Mouse (Mus musculus) stomach, embryonic 14.5 days (tissue): ENCODE results near the gene Hlcs. TPM values are rescaled to one million over a fixed set of nuclear protein-coding genes. Genes with fewer than 3 reads are reported as not detected.

Experiments
- ATAC-seq: fragments of 200-750 bp; cut with Nextera tagmentation; 2 replicates; pipeline ENCODE4 v1.8.0; 2017; ENCODE audit warnings: low read depth, moderate TSS enrichment; ENCODE audit not compliant: insufficient number of reproducible peaks, insufficient read depth, low FRiP score
- H3K27ac ChIP-seq: fragments of 300-500 bp; sonication (generic); 2 replicates; pipeline ENCODE4 v1.5.1; 2014; ENCODE audit warnings: mild to moderate bottlenecking, low read length, moderate library complexity, mixed read lengths
- H3K27me3 ChIP-seq: fragments of 300-500 bp; sonication (generic); 2 replicates; pipeline ENCODE4 v1.6.1; 2014; ENCODE audit warnings: low read length, control low read depth, mixed read lengths; ENCODE audit not compliant: control insufficient read depth, insufficient read depth
- H3K36me3 ChIP-seq: fragments of 300-500 bp; sonication (generic); 2 replicates; pipeline ENCODE4 v1.6.1; 2014; ENCODE audit warnings: mild to moderate bottlenecking, control low read depth, low read length, moderate library complexity, mixed read lengths; ENCODE audit not compliant: control insufficient read depth, insufficient read depth
- H3K4me1 ChIP-seq: fragments of 300-500 bp; sonication (generic); 2 replicates; pipeline ENCODE4 v1.6.1; 2014; ENCODE audit warnings: low read length, control low read depth, mixed read lengths; ENCODE audit not compliant: control insufficient read depth, insufficient read depth
- H3K4me2 ChIP-seq: fragments of 300-500 bp; sonication (generic); replicated peaks from 2 replicates; pipeline ENCODE4 v1.6.1; 2014; ENCODE audit warnings: low read depth, low read length, control low read depth
- H3K4me3 ChIP-seq: fragments of 300-500 bp; sonication (generic); 2 replicates; pipeline ENCODE4 v1.5.1; 2014; ENCODE audit warnings: low read depth, low read length, control low read depth
- H3K9ac ChIP-seq: fragments of 300-500 bp; sonication (generic); replicated peaks from 2 replicates; pipeline ENCODE4 v1.6.1; 2014; ENCODE audit warnings: low read depth, mild to moderate bottlenecking, control low read depth, low read length, moderate library complexity, mixed read lengths
- H3K9me3 ChIP-seq: fragments of 300-500 bp; sonication (generic); 2 replicates; pipeline ENCODE4 v1.6.1; 2016; ENCODE audit warnings: low read depth, low read length, control low read depth; ENCODE audit not compliant: control insufficient read depth
- WGBS: fragments of 180-500 bp; shearing (Covaris S2); extraction: QIAGEN DNeasy Blood & Tissue Kit; methylation state at CpG from one replicate; pipeline ENCODE4 v1.1.7; 2014; 5-methylcytosine and 5-hydroxymethylcytosine counted together
- polyA plus RNA-seq: library from polyadenylated mRNA; unstranded; fragments of >200 nt; fragmentation: Nextera tagmentation; extraction: Ambion mirVana; gene quantifications from 2 replicates; pipeline ENCODE4 v1.2.1, GENCODE M21; 2014

Gene Hlcs
- polyA plus RNA-seq: 10.7 and 10.8 TPM in 2 replicates

GRCm38 (mm10) chr16:94313229-94314030, at the start of gene Hlcs:
Hlcs (minus strand) TSS chr16:94313571.
- Histone ChIP-seq H3K4me3 (peak within 1 kb of the TSS; percentile 36), H3K36me3 (no peaks in the 10 kb centered on the region), H3K9ac (peak within 1 kb of the TSS; percentile 41), H3K4me1 (peaks cover 7% of the 10 kb centered on the region; the same call in 1 of the 2 replicates), H3K27me3 (no peaks in the 10 kb centered on the region), H3K27ac (peak within 1 kb of the TSS; percentile 92), H3K4me2 (peak within 1 kb of the TSS; percentile 66), H3K9me3 (no peaks in the 10 kb centered on the region)
- peak; percentile 91 for ATAC-seq
- under 1% methylated on average over 63 of the region's 64 CpGs for WGBS

DNA sequence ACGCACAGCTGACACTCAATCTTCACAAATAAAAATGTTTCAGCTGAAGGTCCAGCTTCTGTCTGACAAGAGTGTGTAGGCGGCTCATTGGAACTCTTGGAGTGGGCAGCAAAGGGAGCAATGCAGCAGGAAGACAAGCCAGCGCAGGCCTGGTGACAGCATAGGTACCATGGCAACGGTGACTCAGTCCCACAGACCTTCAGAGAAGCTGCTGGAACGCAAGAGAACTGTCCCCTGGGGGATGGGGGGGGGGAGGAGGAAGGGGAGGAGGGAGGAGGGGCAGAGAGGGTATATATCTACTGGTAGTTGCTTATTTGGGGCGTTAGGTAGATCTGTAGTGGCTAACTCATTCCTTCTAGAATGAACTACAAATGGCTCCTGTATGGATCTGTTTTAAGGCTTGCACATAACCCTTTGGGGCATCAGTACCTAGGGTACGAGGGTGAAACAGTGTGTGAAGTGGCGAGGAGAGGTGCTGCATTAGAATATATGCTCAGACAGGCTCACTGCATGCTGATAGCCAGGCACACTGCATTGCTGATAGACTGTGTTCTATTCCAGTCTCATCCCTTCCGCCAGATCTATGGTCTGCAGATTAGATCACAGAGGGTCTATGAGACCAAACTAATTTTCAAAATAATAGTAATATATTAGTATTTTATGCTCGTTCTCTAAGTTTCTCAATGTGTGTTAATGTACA, 49.0 kb upstream of the Hlcs start:
- 47% methylated on average over 10 of the region's 10 CpGs for WGBS
- H3K9me3 ChIP-seq: no peaks in the 10 kb centered on the region
- H3K4me3 ChIP-seq: no peak overlapping the region
- no peak overlapping the region for H3K27ac ChIP-seq
- no peaks in the 10 kb centered on the region for H3K4me1 ChIP-seq
- no peaks in the 10 kb centered on the region; the same call in 1 of the 2 replicates for H3K36me3 ChIP-seq
- ATAC-seq: no peak
- H3K9ac ChIP-seq: no peak overlapping the region
- no peak overlapping the region for H3K4me2 ChIP-seq
- H3K27me3 ChIP-seq: no peaks in the 10 kb centered on the region

DNA sequence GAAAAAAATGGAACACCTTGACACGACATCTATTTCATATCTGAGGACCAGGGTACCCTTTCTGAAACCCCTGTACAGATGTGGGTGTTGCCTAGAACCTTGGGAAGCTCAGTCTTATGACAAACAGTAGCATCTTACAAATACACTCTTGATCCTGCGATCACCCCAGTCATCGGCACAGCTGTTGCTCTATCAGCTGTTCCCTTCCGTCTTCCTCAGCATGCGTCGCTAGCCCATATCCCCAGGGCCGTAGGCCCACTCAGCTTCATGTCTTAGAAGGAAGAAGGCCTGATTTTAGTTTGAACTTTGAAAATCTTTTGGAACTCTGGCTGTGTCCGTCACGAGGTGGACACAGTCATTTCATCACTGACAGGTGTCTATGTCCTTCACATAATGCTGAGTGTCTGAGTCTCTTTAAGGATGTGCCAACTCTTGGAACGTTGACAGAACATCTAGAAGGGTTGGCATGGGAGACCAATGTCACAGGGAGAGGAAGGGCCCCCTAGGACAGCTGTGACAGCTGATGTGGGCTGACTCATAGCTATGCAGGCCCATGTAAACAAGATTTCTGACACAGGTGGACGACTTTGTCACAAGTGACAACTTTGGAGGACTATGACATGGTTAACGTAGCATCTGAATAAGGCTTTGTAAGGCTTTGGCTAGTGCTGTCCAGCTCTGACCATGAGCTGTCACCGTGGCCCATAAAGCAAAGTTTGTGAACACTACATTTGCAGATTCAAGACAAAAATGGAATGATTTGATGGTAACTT, 47.4 kb upstream of the Hlcs start:
- Histone ChIP-seq H3K4me2 (no peak overlapping the region), H3K36me3 (no peaks in the 10 kb centered on the region)
- 86% methylated on average over 13 of the region's 13 CpGs for WGBS

DNA sequence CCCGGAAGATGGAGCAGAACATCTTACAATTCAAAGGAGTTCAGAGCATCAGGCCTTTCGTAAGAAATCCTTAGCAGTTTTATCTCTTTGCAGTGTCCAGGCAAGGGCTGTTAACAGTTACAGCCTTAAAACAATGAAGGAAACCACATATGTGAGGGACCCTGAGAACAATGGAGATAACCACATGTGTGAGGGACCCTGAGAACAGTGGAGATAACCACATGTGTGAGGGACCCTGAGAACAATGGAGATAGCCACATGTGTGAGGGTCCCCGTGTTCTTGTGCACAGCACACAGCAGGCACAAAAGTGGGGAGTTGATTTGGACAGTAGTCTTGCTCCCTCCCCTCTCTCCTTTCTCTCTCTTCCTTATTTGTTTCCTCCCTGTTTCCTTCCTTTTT, 44.7 kb upstream of the Hlcs start:
- H3K9me3 ChIP-seq: no peaks in the 10 kb centered on the region
- H3K4me3 ChIP-seq: no peak overlapping the region
- 78% methylated on average over 3 of the region's 3 CpGs for WGBS
- no peaks in the 10 kb centered on the region for H3K27me3 ChIP-seq
- no peak overlapping the region for H3K9ac ChIP-seq
- H3K36me3 ChIP-seq: no peaks in the 10 kb centered on the region
- no peak for ATAC-seq
- no peaks in the 10 kb centered on the region for H3K4me1 ChIP-seq
- no peak overlapping the region for H3K27ac ChIP-seq
- no peak overlapping the region for H3K4me2 ChIP-seq

More for the DNA sequence above, 47.4 kb upstream of the Hlcs start:
- H3K27me3 ChIP-seq: no peaks in the 10 kb centered on the region
- no peak for ATAC-seq
- H3K9me3 ChIP-seq: no peaks in the 10 kb centered on the region
- H3K27ac ChIP-seq: no peak overlapping the region
- H3K4me1 ChIP-seq: no peaks in the 10 kb centered on the region
- H3K9ac ChIP-seq: no peak overlapping the region
- H3K4me3 ChIP-seq: no peak overlapping the region

GRCm38 (mm10) chr16:94356776-94357494, 43.6 kb upstream of the Hlcs start:
- no peak for ATAC-seq
- Histone ChIP-seq H3K9ac (no peak overlapping the region), H3K4me3 (no peak overlapping the region), H3K27me3 (no peaks in the 10 kb centered on the region), H3K27ac (no peak overlapping the region), H3K36me3 (no peaks in the 10 kb centered on the region), H3K4me1 (no peaks in the 10 kb centered on the region), H3K4me2 (no peak overlapping the region), H3K9me3 (no peaks in the 10 kb centered on the region)
- WGBS: 41% methylated on average over 11 of the region's 11 CpGs

GRCm38 (mm10) chr16:94356046-94356445, 42.7 kb upstream of the Hlcs start:
- no peaks in the 10 kb centered on the region for H3K4me1 ChIP-seq
- no peak overlapping the region for H3K9ac ChIP-seq
- no peak overlapping the region for H3K4me3 ChIP-seq
- H3K36me3 ChIP-seq: no peaks in the 10 kb centered on the region
- H3K4me2 ChIP-seq: no peak overlapping the region
- no peaks in the 10 kb centered on the region for H3K9me3 ChIP-seq
- ATAC-seq: no peak
- 28% methylated on average over 7 of the region's 7 CpGs for WGBS
- H3K27me3 ChIP-seq: no peaks in the 10 kb centered on the region
- H3K27ac ChIP-seq: no peak overlapping the region

- Histone ChIP-seq H3K9ac (no peak overlapping the region), H3K36me3 (no peaks in the 10 kb centered on the region), H3K4me2 (peak overlapping the region; percentile 10; the same call in 1 of the 2 replicates), H3K9me3 (no peaks in the 10 kb centered on the region), H3K27ac (no peak overlapping the region), H3K4me3 (no peak overlapping the region), H3K4me1 (no peaks in the 10 kb centered on the region), H3K27me3 (no peaks in the 10 kb centered on the region)
- no peak for ATAC-seq
- WGBS: 18% methylated on average over 9 of the region's 9 CpGs
Observed at GRCm38 (mm10) chr16:94354450-94354849, 41.1 kb upstream of the Hlcs start.

DNA sequence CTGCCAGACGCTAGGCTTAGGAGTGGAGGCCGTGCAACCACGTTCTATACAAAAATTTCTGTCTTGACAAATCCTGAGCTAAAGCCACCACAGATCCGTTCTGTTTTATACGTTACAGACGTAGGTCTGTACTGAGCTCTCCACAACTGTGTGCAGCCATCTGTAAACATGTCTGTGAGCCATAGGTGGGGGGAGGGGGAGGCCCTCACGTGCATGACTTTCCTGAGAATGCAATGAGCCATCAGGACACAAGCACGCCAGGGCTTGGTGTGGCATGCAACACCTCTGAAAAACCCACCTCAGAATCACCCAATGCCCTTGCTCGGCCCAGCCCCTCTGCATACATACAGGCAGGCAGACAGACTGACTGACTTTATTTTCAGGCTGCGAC, 36.9 kb upstream of the Hlcs start:
- Histone ChIP-seq H3K27ac (no peak overlapping the region), H3K4me1 (no peaks in the 10 kb centered on the region), H3K9me3 (no peaks in the 10 kb centered on the region), H3K36me3 (no peaks in the 10 kb centered on the region), H3K4me3 (no peak overlapping the region), H3K4me2 (no peak overlapping the region), H3K9ac (no peak overlapping the region), H3K27me3 (no peaks in the 10 kb centered on the region)
- WGBS: 49% methylated on average over 10 of the region's 10 CpGs
- ATAC-seq: no peak
